ENCODE assay signal across 8 mouse cellular contexts in the genomic region with DNA sequence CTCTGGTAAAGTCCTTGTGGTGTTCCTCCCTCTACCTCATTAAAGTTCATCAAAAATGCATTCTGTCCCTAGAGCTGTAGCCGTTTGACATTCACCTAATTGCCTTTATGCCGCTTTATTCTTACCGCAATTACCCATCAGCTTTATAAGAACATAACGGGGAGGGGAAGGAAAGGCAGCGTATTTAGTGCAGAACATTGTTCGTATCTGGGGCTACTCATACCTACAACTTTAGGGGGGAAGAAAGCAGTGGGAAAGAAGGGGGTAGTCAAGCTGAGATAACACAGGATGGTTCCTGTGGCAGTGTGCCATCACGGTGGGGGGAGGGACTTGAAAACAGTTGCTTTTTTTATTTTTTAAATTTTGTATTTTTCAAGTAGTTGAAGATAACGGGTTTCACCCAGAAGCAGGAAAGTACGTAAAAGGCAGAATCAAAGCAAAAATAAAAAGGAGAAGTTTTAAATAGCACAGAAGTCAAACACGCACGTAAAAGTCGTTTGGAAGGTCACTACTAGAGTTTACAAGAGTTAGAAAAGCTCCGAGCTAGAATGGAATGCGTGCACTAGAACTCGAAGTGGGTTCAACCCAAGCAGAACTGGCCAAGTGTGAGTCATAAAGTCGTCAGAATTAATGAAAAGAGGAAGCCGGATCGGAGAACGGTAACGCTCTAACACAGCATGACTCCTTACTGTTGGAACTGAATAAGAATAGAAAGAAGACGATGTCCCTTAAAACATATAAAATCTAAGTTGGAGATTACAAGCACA. TPM values are rescaled to one million over a fixed set of nuclear protein-coding genes. Genes with fewer than 3 reads are reported as not detected.
DNase-seq lines count a peak whose midpoint lies in the region; ATAC-seq and TF ChIP-seq lines count a peak whose summit lies in the region.

No protein-coding gene starts in this region.

- no peak overlapping the region for H3K27ac ChIP-seq in stomach, embryonic 15.5 days
- H3K27ac ChIP-seq in stomach, postnatal 0 days (replicated peaks): no peak overlapping the region
- no peak overlapping the region for H3K27ac ChIP-seq in lung, embryonic 14.5 days (ENCODE audit: low read depth)
- H3K27ac ChIP-seq in hindbrain, embryonic 14.5 days: no peak overlapping the region
- H3K27ac ChIP-seq in hindbrain, embryonic 11.5 days (ENCODE audit: low read depth, low read length): no peak overlapping the region

- TF ChIP-seq CTCF in stomach, postnatal 0 days (IDR thresholded peaks at IDR 0.05; ENCODE audit: low read depth): no peak
- TF ChIP-seq CTCF in lung, embryonic 14.5 days (IDR thresholded peaks at IDR 0.05; ENCODE audit: low read depth): no peak

- H3K36me3 ChIP-seq in stomach, embryonic 15.5 days: no peaks in the 10 kb centered on the region
- H3K36me3 ChIP-seq in stomach, postnatal 0 days (ENCODE audit: control insufficient read depth, insufficient read depth, low read length): no peaks in the 10 kb centered on the region
- H3K36me3 ChIP-seq in lung, embryonic 14.5 days (ENCODE audit: insufficient read depth): no peaks in the 10 kb centered on the region
- no peaks in the 10 kb centered on the region for H3K36me3 ChIP-seq in hindbrain, embryonic 14.5 days (replicated peaks; ENCODE audit: control insufficient read depth, insufficient read depth)
- H3K36me3 ChIP-seq in hindbrain, embryonic 11.5 days (ENCODE audit: control insufficient read depth, insufficient read depth, low read length): no peaks in the 10 kb centered on the region

- H3K4me2 ChIP-seq in stomach, embryonic 15.5 days: peak overlapping the region; percentile 13; the same call in 1 of the 2 replicates
- no peak overlapping the region for H3K4me2 ChIP-seq in stomach, postnatal 0 days (replicated peaks; ENCODE audit: low read depth)
- no peak overlapping the region for H3K4me2 ChIP-seq in lung, embryonic 14.5 days
- H3K4me2 ChIP-seq in hindbrain, embryonic 14.5 days (replicated peaks): no peak overlapping the region
- H3K4me2 ChIP-seq in hindbrain, embryonic 11.5 days (replicated peaks; ENCODE audit: low read depth, low read length): no peak overlapping the region

- no peaks in the 10 kb centered on the region for H3K27me3 ChIP-seq in stomach, embryonic 15.5 days (replicated peaks)
- H3K27me3 ChIP-seq in stomach, postnatal 0 days (ENCODE audit: control insufficient read depth, insufficient read depth, low read length): no peaks in the 10 kb centered on the region
- H3K27me3 ChIP-seq in lung, embryonic 14.5 days (ENCODE audit: insufficient read depth, low read length): no peaks in the 10 kb centered on the region
- H3K27me3 ChIP-seq in hindbrain, embryonic 14.5 days (ENCODE audit: control insufficient read depth, insufficient read depth, low read length): no peaks in the 10 kb centered on the region
- H3K27me3 ChIP-seq in hindbrain, embryonic 11.5 days (ENCODE audit: control insufficient read depth, insufficient read depth, low read length): no peaks in the 10 kb centered on the region

- H3K9ac ChIP-seq in stomach, embryonic 15.5 days: no peak overlapping the region
- no peak overlapping the region for H3K9ac ChIP-seq in stomach, postnatal 0 days (ENCODE audit: low read length)
- no peak overlapping the region for H3K9ac ChIP-seq in lung, embryonic 14.5 days
- H3K9ac ChIP-seq in hindbrain, embryonic 14.5 days: no peak overlapping the region
- H3K9ac ChIP-seq in hindbrain, embryonic 11.5 days (ENCODE audit: low read depth, low read length): no peak overlapping the region

- no peak overlapping the region for H3K4me3 ChIP-seq in stomach, embryonic 15.5 days (replicated peaks)
- no peak overlapping the region for H3K4me3 ChIP-seq in stomach, postnatal 0 days (ENCODE audit: low read depth, low read length)
- H3K4me3 ChIP-seq in lung, embryonic 14.5 days (ENCODE audit: low read depth, low read length): no peak overlapping the region
- H3K4me3 ChIP-seq in hindbrain, embryonic 14.5 days (replicated peaks; ENCODE audit: low read length): no peak overlapping the region
- H3K4me3 ChIP-seq in hindbrain, embryonic 11.5 days (ENCODE audit: low read depth, low read length): no peak overlapping the region

- peak; percentile 51 to 78 for DNase-seq in adrenal gland, adult (ENCODE audit: inconsistent age in 2 of 2, low spot score in 1 of 2)
- no peak for DNase-seq in adrenal gland, postnatal 4 days (ENCODE audit: low spot score in 2 of 2)
- DNase-seq in stomach, postnatal 0 days (ENCODE audit: low spot score): no peak
- peak; percentile 19 for DNase-seq in lung, embryonic 14.5 days
- DNase-seq in thymus, postnatal 25 days: peak; percentile 56
- DNase-seq in hindbrain, embryonic 14.5 days (ENCODE audit: low spot score): no peak
- no peak for DNase-seq in hindbrain, embryonic 11.5 days (ENCODE audit: low spot score)

- no peak for ATAC-seq in stomach, embryonic 15.5 days (ENCODE audit: insufficient read depth, low FRiP score, low read depth)
- ATAC-seq in stomach, postnatal 0 days (ENCODE audit: low FRiP score, low TSS enrichment): no peak
- ATAC-seq in lung, embryonic 14.5 days (ENCODE audit: insufficient read depth): no peak
- ATAC-seq in hindbrain, embryonic 14.5 days (ENCODE audit: low FRiP score): no peak
- ATAC-seq in hindbrain, embryonic 11.5 days (ENCODE audit: low FRiP score): no peak

- no peaks in the 10 kb centered on the region for H3K4me1 ChIP-seq in stomach, embryonic 15.5 days
- H3K4me1 ChIP-seq in stomach, postnatal 0 days (replicated peaks; ENCODE audit: control insufficient read depth, insufficient read depth): no peaks in the 10 kb centered on the region
- 0 out of 2 replicates have a peak, but pooled peaks cover 3% of the 10 kb centered on the region for H3K4me1 ChIP-seq in lung, embryonic 14.5 days (ENCODE audit: insufficient read depth)
- H3K4me1 ChIP-seq in hindbrain, embryonic 14.5 days (replicated peaks; ENCODE audit: control insufficient read depth, insufficient read depth, low read length): no peaks in the 10 kb centered on the region
- no peaks in the 10 kb centered on the region for H3K4me1 ChIP-seq in hindbrain, embryonic 11.5 days (replicated peaks; ENCODE audit: control insufficient read depth, insufficient read depth, low read length)

- WGBS in stomach, embryonic 15.5 days: 67% methylated on average over 21 of the region's 21 CpGs
- WGBS in stomach, postnatal 0 days: 56% methylated on average over 21 of the region's 21 CpGs
- WGBS in lung, embryonic 14.5 days: 67% methylated on average over 21 of the region's 21 CpGs
- 86% methylated on average over 21 of the region's 21 CpGs for WGBS in hindbrain, embryonic 14.5 days
- 89% methylated on average over 21 of the region's 21 CpGs for WGBS in hindbrain, embryonic 11.5 days

- no peaks in the 10 kb centered on the region for H3K9me3 ChIP-seq in stomach, embryonic 15.5 days
- H3K9me3 ChIP-seq in stomach, postnatal 0 days (ENCODE audit: control insufficient read depth, low read length): no peaks in the 10 kb centered on the region
- no peaks in the 10 kb centered on the region for H3K9me3 ChIP-seq in lung, embryonic 14.5 days (ENCODE audit: low read depth, low read length)
- no peaks in the 10 kb centered on the region for H3K9me3 ChIP-seq in hindbrain, embryonic 14.5 days (ENCODE audit: control insufficient read depth, low read length)
- H3K9me3 ChIP-seq in hindbrain, embryonic 11.5 days (ENCODE audit: control insufficient read depth, low read length): no peaks in the 10 kb centered on the region

- TF ChIP-seq EP300 in stomach, postnatal 0 days (optimal IDR thresholded peaks at IDR 0.05): no peak

RNA-seq across cellular contexts. Expression of a gene that starts 34.6 kb away (rescaled TPM):
- total RNA-seq in adrenal gland, postnatal 4 days (2021): 1 to 10 TPM; 7.4 to 8.1 TPM
- polyA plus RNA-seq in stomach, embryonic 15.5 days (2015; fragmentation: Nextera tagmentation; extraction: Ambion mirVana): 2.2 and 2.3 TPM in 2 replicates
- polyA plus RNA-seq in stomach, postnatal 0 days (2015; fragmentation: Nextera tagmentation; extraction: Ambion mirVana): 0.87 and 1.2 TPM in 2 replicates
- polyA plus RNA-seq in lung, embryonic 14.5 days (2014; fragmentation: Nextera tagmentation; extraction: Ambion mirVana): 1.1 and 1.3 TPM in 2 replicates
- polyA plus RNA-seq in hindbrain, embryonic 14.5 days (2014; fragmentation: Nextera tagmentation; extraction: Ambion mirVana): 0.34 TPM in 1 of 2 replicates, not detected in the other
- 0.11 and 0.20 TPM in 2 replicates for polyA plus RNA-seq in hindbrain, embryonic 11.5 days (2014; fragmentation: Nextera tagmentation; extraction: Ambion mirVana)

Comparison
In these comparisons a context has a peak if more than half of its experiments do, and no peak if none do; other contexts are left out.
1. DNase-seq: peak in adrenal gland, adult (2 of 2), lung, embryonic 14.5 days (single experiment) and thymus, postnatal 25 days (single experiment); none in adrenal gland, postnatal 4 days (0 of 2), stomach, postnatal 0 days (single experiment), hindbrain, embryonic 14.5 days (single experiment) and hindbrain, embryonic 11.5 days (single experiment).